Mouse (Mus musculus): ENCODE data around the gene Fam92a. TPM values are rescaled to one million over a fixed set of nuclear protein-coding genes. Genes with fewer than 3 reads are reported as not detected.
"Not testable (repeated sequence)": the region's sequence is repeated elsewhere in the genome, so short reads cannot be mapped to it uniquely, and the experiment has no call there.

The Fam92a gene
- total RNA-seq (2014; fragmentation: Nextera tagmentation) = 26.4 and 33.0 TPM in 2 replicates
- 45.0 and 50.4 TPM in 2 replicates for total RNA-seq (2017)

DNA sequence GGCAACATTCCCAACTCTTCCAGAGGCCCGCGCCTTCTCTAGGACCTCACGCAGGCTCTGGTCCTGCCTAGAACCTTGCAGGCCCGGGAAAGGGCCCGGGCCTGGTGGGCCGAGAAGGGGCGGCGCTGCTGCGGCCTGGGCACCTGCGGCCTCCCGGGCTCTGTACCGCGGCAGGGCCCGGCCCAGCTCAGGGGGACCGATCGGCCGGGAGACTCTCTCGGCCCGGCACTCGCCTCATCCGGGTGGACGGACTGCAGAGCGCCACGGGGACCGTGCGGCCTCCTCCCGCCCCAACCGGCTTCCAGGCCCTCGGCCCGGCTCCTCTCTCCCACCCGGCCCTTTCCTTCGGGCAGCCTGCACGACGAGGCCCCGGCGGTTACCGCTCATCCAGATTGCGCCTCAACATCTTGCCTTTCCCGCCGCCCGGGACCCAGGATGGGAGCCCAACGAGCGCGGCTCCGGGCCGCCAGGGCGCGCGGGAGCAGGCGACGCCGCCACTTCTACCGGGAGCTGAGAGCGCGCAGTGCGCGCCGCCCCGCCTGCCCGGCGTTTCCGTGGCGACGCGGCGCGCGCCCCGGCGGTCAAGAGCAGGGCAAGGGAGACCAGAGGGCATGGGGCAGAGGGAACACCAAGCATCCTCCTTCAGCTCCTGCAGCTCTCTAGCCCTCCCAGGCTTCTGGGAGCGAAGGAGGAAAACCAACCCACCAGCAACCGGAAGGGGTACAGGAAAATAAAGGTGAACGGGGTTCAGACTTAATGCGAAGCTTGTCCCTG is at the start of gene Fam92a:
Gene Fam92a (minus strand): TSS at position 698 of the 774 bp plus-strand sequence.
- ATAC-seq (replicated peaks; ENCODE audit: low FRiP score, low TSS enrichment, poor library complexity, severe bottlenecking) = peak; percentile 80

DNA sequence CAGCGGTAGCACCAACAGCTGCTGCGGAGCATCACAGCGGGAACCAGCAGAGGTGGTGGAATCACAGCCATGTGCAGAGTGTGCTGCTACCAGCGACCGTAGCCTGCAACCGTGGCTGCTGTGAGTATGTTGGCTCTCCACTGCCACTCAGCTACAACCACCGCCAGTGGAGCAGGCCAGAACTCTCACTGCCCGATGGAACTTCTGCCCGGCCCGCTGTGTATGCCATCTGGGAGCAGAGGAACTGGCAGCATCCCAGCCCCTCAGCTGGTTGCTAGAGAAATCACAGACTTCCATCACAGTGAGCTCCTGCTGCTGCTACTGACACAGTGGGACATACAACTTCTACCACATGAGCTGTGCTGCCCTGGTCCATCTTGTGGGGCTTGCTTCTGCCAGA is 7.2 kb upstream of the Fam92a start:
- ATAC-seq (replicated peaks; ENCODE audit: low FRiP score, low TSS enrichment, poor library complexity, severe bottlenecking) = no peak

DNA sequence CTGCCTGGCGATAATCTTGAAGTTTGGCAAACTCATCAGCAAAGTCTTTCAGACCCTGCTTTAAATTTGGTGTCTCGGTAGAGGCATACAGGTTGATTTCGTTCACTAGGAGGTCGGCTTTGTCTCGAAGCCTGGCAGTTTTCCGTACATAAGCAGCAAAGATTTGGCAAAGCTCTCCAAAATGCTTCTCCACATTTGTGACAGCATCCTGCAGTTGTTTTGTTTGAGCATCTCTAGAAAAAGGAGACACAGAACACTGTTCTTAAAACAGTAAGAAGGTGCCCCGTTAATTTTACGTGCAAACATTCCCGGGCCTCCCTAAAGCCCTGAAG is 863 bp downstream of the Fam92a start:
- ATAC-seq (replicated peaks; ENCODE audit: low FRiP score, low TSS enrichment, poor library complexity, severe bottlenecking) = no peak

DNA sequence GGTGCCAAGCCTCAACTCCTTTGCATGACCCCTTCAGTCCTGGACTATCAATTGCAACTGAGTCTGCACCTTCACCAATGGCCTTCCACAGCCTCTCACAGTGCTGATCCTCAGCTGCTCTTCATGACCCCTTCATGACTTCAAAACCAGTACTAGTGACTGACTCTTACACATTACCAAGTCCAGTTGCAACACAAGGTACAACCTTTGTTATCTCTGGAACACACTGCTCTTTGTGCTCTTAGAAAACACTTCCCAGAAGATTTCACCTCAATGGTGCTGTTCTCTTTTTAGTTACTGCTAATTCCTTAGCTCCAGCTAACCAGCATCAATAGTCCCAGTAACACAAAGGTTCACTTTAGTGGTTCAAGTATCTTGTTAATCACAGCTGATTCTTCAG is 24.2 kb downstream of the Fam92a start:
- no peak for ATAC-seq (replicated peaks; ENCODE audit: low FRiP score, low TSS enrichment, poor library complexity, severe bottlenecking)

DNA sequence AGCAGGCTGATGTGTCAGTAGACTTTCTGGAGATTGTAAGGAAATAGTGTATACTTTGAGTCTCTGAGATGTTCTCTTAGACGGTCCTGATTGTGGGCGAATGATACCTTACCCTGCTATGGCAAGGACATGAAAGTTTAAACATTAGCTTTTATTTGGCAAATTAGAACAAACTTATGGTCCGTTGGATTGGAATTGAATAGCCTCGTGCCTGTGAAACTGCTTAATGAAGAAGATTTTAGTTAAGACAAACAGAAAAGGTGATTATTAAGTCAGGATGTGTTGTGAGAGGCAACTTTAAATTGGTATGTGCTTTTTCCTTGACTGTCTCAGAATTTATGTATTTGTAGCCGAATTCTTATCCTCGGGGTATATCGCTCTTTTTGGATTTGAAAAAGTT is 30.3 kb downstream of the Fam92a start:
- ATAC-seq (replicated peaks; ENCODE audit: low FRiP score, low TSS enrichment, poor library complexity, severe bottlenecking) = not testable (repeated sequence)

DNA sequence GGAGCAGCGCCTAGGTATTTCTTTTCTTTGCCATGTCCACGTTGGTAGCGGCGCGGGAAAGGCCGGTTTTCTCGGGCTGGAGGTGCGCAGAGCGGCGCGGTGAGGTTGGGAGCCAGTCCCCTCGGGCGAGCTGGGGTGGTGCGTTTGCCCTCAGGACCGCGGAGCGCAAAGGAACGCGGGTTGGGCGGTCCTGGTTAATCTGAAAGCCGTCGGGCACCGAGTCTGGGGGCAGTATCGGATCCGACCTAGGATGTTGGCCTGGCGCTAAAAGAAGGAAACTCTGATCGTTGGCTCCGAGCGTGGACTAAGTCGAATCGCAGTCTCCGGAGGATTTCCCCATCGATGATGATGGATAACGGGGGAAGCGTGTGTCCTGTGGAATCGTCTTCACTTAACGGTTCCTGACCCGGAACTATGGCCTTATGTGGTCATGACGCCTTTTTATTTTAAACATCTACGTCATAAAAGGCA is 31.2 kb downstream of the Fam92a start:
- ATAC-seq (replicated peaks; ENCODE audit: low FRiP score, low TSS enrichment, poor library complexity, severe bottlenecking) = peak; percentile 92

DNA sequence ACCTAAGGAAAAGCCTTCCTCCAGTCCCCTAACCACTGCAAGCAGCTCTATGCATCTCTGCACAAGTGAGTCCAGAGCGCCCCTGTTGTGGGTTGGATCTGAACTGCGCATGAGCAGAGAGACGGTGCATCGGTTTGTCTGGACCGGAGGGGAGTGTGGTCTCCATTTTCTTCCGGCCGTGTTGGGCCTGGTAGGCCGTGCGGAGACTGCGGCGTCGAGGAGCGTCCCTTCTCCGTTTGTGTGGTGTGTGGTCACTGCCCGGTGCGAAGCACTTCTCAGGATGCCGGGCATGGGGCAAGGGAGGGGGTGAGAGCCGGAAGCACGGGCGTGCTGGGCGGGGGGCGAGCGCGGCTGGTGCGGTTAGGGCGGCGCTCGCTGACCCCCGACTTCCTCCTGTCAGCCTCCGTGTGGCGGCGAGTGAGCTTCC is 31.7 kb downstream of the Fam92a start, which contains the start of gene Rbm12b1:
Gene Rbm12b1 (plus strand): TSS at position 124 of the 427 bp plus-strand sequence.
- ATAC-seq (replicated peaks; ENCODE audit: low FRiP score, low TSS enrichment, poor library complexity, severe bottlenecking) = peak; percentile 97

Other genes with a start within 250 kb of the Fam92a start
- gene Gm10604, start 190.8 kb downstream of the Fam92a start, total RNA-seq (2014; fragmentation: Nextera tagmentation) = not detected in 2 replicates
- not detected in 2 replicates for gene Gm10604, start 190.8 kb downstream of the Fam92a start, total RNA-seq (2017)
- gene Rbm12b2, start 82.6 kb downstream of the Fam92a start, total RNA-seq (2014; fragmentation: Nextera tagmentation) = 13.9 and 20.3 TPM in 2 replicates
- 25.4 and 26.7 TPM in 2 replicates for gene Rbm12b2, start 82.6 kb downstream of the Fam92a start, total RNA-seq (2017)
- 9.8 and 11.9 TPM in 2 replicates for gene Rbm12b1, start 31.8 kb downstream of the Fam92a start, total RNA-seq (2014; fragmentation: Nextera tagmentation)
- 13.2 TPM in 2 replicates for gene Rbm12b1, start 31.8 kb downstream of the Fam92a start, total RNA-seq (2017)